Mouse (Mus musculus) embryonic stem cell, embryonic (primary cell): ENCODE measurements at regions not wholly inside any gene's neighbourhood (a gene's known extent, or its start where the extent isn't known, plus 50 kb on each side); places are given as distances from the start of the nearest gene placed in this dataset.
"Not testable (repeated sequence)": the region's sequence is repeated elsewhere in the genome, so short reads cannot be mapped to it uniquely, and the experiment has no call there.

Experiments used
- CTCF ChIA-PET, 4 experiments: fragments of 300-600 bp in 2 of 4; fragments of 350-600 bp in 2 of 4; sonication (Branson Sonifier 250); formaldehyde crosslinking; loops; one replicate each; lab custom pipeline; 2022; ENCODE audit warnings: inconsistent platforms in 2 of 4; lab: Charles Lee
- POLR2A ChIA-PET, 4 experiments: fragments of 300-600 bp in 2 of 4; fragments of 350-600 bp in 2 of 4; sonication (Branson Sonifier 250); formaldehyde crosslinking; loops; one replicate each; lab custom pipeline; 2022; ENCODE audit warnings: antibody characterized with exemption in 4 of 4, inconsistent platforms in 1 of 4; lab: Charles Lee

GRCm38 (mm10) chr16:76958597-76959392 lies 54.7 kb upstream of the Usp25 start:
- POLR2A ChIA-PET: no interaction called here
- CTCF ChIA-PET: no interaction called here

GRCm38 (mm10) chr16:76957491-76957890 lies 56.0 kb upstream of the Usp25 start:
- CTCF ChIA-PET: no interaction called here
- POLR2A ChIA-PET: interaction anchor here in 1 of 4 experiments (0.6 kb wide), 1 partner anchor 301 kb away, joined by 3 read pairs; no protein-coding TSS in a partner anchor

GRCm38 (mm10) chr16:76957090-76957489 lies 56.4 kb upstream of the Usp25 start:
- ChIA-PET CTCF (no interaction called here), POLR2A (interaction anchor here in 1 of 4 experiments (0.6 kb wide), 1 partner anchor 300 kb away, joined by 3 read pairs; no protein-coding TSS in a partner anchor)

GRCm38 (mm10) chr16:76950836-76951486 lies 62.5 kb upstream of the Usp25 start:
- ChIA-PET CTCF (no interaction called here), POLR2A (no interaction called here)

GRCm38 (mm10) chr16:76947011-76947410 lies 66.5 kb upstream of the Usp25 start:
- POLR2A ChIA-PET: no interaction called here
- CTCF ChIA-PET: no interaction called here

- ChIA-PET CTCF (no interaction called here), POLR2A (no interaction called here)
These were observed 75.4 kb upstream of the Usp25 start for GRCm38 (mm10) chr16:76938128-76938527.

- POLR2A ChIA-PET: no interaction called here
- CTCF ChIA-PET: interaction anchor here in 1 of 4 experiments (0.6 kb wide), 1 partner anchor 1161 kb away, joined by 3 read pairs; the partner anchor contains the start of gene Hspa13
These were observed 85.6 kb upstream of the Usp25 start for GRCm38 (mm10) chr16:76927901-76928300.

GRCm38 (mm10) chr16:76920137-76920536 lies 93.4 kb upstream of the Usp25 start:
- POLR2A ChIA-PET, CTCF ChIA-PET: not testable (repeated sequence)

GRCm38 (mm10) chr16:76918598-76918997 lies 94.9 kb upstream of the Usp25 start:
- CTCF ChIA-PET: no interaction called here
- POLR2A ChIA-PET: no interaction called here

GRCm38 (mm10) chr16:76914311-76914710 lies 99.2 kb upstream of the Usp25 start:
- POLR2A ChIA-PET: no interaction called here

GRCm38 (mm10) chr16:76905205-76905996 lies 108.1 kb upstream of the Usp25 start:
- ChIA-PET CTCF (interaction anchor here in 1 of 4 experiments (0.5 kb wide), 1 partner anchor 1328 kb away, joined by 22 read pairs; no protein-coding TSS in a partner anchor), POLR2A (no interaction called here)

More at GRCm38 (mm10) chr16:76914311-76914710, 99.2 kb upstream of the Usp25 start:
- CTCF ChIA-PET: no interaction called here

GRCm38 (mm10) chr16:76899083-76899482 lies 114.4 kb upstream of the Usp25 start:
- CTCF ChIA-PET: interaction anchor here in 2 of 4 experiments (0.7 to 1.0 kb wide), 3 partner anchors 33 to 702 kb away, joined by 3 to 5 read pairs (median 4); no protein-coding TSS in a partner anchor
- POLR2A ChIA-PET: interaction anchor here in 2 of 4 experiments (0.7 to 0.8 kb wide), 3 partner anchors 203 to 556 kb away, joined by 3 to 7 read pairs (median 5); no protein-coding TSS in a partner anchor

GRCm38 (mm10) chr16:76896305-76896704 lies 117.2 kb upstream of the Usp25 start:
- ChIA-PET CTCF (no interaction called here), POLR2A (no interaction called here)

GRCm38 (mm10) chr16:76895781-76896180 lies 117.7 kb upstream of the Usp25 start:
- CTCF ChIA-PET: no interaction called here
- POLR2A ChIA-PET: no interaction called here

GRCm38 (mm10) chr16:76878576-76878975 lies 134.9 kb upstream of the Usp25 start:
- ChIA-PET CTCF (no interaction called here), POLR2A (no interaction called here)

- ChIA-PET CTCF (interaction anchor here in 1 of 4 experiments (0.6 kb wide), 1 partner anchor 929 kb away, joined by 3 read pairs; no protein-coding TSS in a partner anchor), POLR2A (no interaction called here)
These were observed 138.0 kb upstream of the Usp25 start for GRCm38 (mm10) chr16:76875397-76876018.

- POLR2A ChIA-PET: interaction anchor here in 2 of 4 experiments (0.6 to 0.7 kb wide), 2 partner anchors 138 to 1222 kb away, joined by 3 read pairs; no protein-coding TSS in a partner anchor
- CTCF ChIA-PET: interaction anchor here (0.6 to 1.0 kb wide), 15 partner anchors 10 to 1718 kb away, joined by 3 to 9 read pairs (median 3); no protein-coding TSS in a partner anchor
These were observed 147.1 kb upstream of the Usp25 start for GRCm38 (mm10) chr16:76866465-76866802.

GRCm38 (mm10) chr16:76865731-76866464 lies 147.6 kb upstream of the Usp25 start:
- POLR2A ChIA-PET: interaction anchor here in 2 of 4 experiments (0.6 to 0.7 kb wide), 2 partner anchors 138 to 1222 kb away, joined by 3 read pairs; no protein-coding TSS in a partner anchor
- CTCF ChIA-PET: interaction anchor here (0.5 to 1.0 kb wide), 21 partner anchors 10 to 1718 kb away, joined by 3 to 9 read pairs (median 3); no protein-coding TSS in a partner anchor
